Mouse (Mus musculus) CD4-positive, CD25-positive, alpha-beta regulatory T cell (primary cell): ENCODE results near the gene Olfr1239. TPM values are rescaled to one million over a fixed set of nuclear protein-coding genes. Genes with fewer than 3 reads are reported as not detected.

Source experiments
- polyA plus RNA-seq: library from polyadenylated mRNA; unstranded; fragments of 100-300 nt; shearing (Covaris generic); gene quantifications from one replicate; pipeline ENCODE4 v1.2.1, GENCODE M21; 2017

Olfr1239 gene
- not detected for polyA plus RNA-seq

DNA sequence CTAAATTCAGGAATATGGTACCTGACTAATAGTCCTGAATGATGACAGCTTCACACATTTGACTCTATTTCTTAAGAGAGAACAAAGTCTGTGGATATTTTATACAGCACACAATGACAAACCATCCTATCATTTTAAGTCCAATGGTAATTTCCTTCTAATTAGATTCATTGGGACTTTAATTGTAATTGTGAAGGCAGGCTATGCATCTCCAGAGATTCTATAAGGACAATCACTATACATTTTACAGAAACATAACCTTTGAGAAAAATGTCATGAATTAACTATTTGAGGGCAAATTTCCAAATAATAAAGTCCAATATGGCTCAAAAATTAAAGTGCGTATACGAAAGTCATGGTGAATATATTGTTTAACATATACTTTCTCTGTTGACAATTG, at the start of gene Olfr1239:
TSS of gene Olfr1239 (minus strand) at position 101 of the 400 bp plus-strand sequence.

DNA sequence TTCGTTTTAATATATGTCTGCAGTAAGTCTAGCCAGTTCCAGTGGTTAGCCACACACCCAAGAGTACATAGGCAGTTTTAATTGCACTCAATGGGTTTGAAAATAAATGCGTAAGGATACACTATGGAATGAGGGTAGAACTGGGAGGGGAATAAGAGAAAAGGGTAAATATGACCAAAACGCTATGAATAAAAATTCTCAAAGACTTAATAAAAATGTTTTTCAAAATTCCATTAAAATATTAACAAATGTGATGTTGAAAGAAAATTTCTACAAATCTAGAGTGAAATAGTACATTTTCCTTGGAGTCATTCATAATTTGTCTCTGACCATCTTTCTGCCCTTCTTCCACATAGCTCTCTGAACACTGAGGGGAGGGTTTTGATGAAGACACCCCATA, 22.7 kb upstream of the Olfr1239 start, which contains the start of gene Olfr1240:
TSS of gene Olfr1240 (minus strand) at position 101 of the 400 bp plus-strand sequence.

DNA sequence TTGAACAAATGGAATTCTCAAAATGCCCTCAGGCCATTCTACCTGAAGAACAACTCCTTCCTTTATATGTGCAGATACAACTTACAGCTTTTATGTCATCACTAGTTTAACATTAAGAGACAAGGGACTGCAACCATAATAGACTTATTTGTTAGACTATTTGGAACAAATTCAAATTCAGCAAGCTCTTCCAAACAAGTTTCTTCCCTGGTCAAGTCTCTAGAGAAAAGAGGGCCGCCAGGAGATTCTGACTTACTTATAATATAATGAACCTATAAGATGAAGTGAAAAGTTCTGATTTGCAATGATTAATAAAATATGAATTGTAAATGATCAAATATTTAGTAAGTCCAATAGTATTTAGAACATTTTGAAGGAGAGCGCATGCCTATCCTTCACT, 10.6 kb downstream of the Olfr1239 start, which contains the start of gene Olfr1238:
TSS of gene Olfr1238 (minus strand) at position 101 of the 400 bp plus-strand sequence.

Other genes with a start within 250 kb of the Olfr1239 start
- gene Olfr1225, start 245.7 kb downstream of the Olfr1239 start, polyA plus RNA-seq = 0.07 TPM
- gene Olfr1226, start 220.4 kb downstream of the Olfr1239 start, polyA plus RNA-seq = not detected
- not detected for gene Olfr1228, start 166.3 kb downstream of the Olfr1239 start, polyA plus RNA-seq
- not detected for gene Olfr1229, start 132.4 kb downstream of the Olfr1239 start, polyA plus RNA-seq
- not detected for gene Olfr1230, start 123.1 kb downstream of the Olfr1239 start, polyA plus RNA-seq
- not detected for gene Olfr1231, start 113.3 kb downstream of the Olfr1239 start, polyA plus RNA-seq
- gene Olfr1232, start 90.7 kb downstream of the Olfr1239 start, polyA plus RNA-seq = not detected
- gene Olfr1233, start 78.0 kb downstream of the Olfr1239 start, polyA plus RNA-seq = 0.04 TPM
- not detected for gene Olfr1234, start 55.5 kb downstream of the Olfr1239 start, polyA plus RNA-seq
- not detected for gene Olfr1238, start 10.7 kb downstream of the Olfr1239 start, polyA plus RNA-seq
- not detected for gene Olfr1240, start 22.6 kb upstream of the Olfr1239 start, polyA plus RNA-seq
- not detected for gene Olfr1241, start 66.7 kb upstream of the Olfr1239 start, polyA plus RNA-seq
- gene Olfr1242, start 77.9 kb upstream of the Olfr1239 start, polyA plus RNA-seq = not detected
- gene Olfr1243, start 111.1 kb upstream of the Olfr1239 start, polyA plus RNA-seq = not detected
- not detected for gene Olfr1245, start 158.0 kb upstream of the Olfr1239 start, polyA plus RNA-seq
- not detected for gene Olfr1246, start 172.8 kb upstream of the Olfr1239 start, polyA plus RNA-seq
- 0.02 TPM for gene Olfr1247, start 193.7 kb upstream of the Olfr1239 start, polyA plus RNA-seq
- gene Olfr1248, start 197.8 kb upstream of the Olfr1239 start, polyA plus RNA-seq = not detected
- not detected for gene Olfr1249, start 214.6 kb upstream of the Olfr1239 start, polyA plus RNA-seq
- gene Olfr1250, start 241.1 kb upstream of the Olfr1239 start, polyA plus RNA-seq = not detected